Mouse (Mus musculus) gastrocnemius, postnatal 10 days (tissue): ENCODE measurements around the gene Fbxw13. TPM values are rescaled to one million over a fixed set of nuclear protein-coding genes. Genes with fewer than 3 reads are reported as not detected.
"Not testable (repeated sequence)": the region's sequence is repeated elsewhere in the genome, so short reads cannot be mapped to it uniquely, and the experiment has no call there.

Experiments
- DNase-seq: peaks from one replicate; pipeline ENCODE4 v3.0.0; 2021; ENCODE audit warnings: mixed read lengths
- long read RNA-seq, 2 experiments: library from polyadenylated mRNA; stranded (forward); transcript quantifications; one replicate each; pipeline ENCODE4 v2.0.0; 2021
- total RNA-seq, 2 experiments: library from RNA; stranded (reverse); gene quantifications; 2 replicates each; pipeline ENCODE4 v1.2.3; 2021

The Fbxw13 gene
- total RNA-seq: not detected
- long read RNA-seq, experiment 1: 0 reads
- long read RNA-seq, experiment 2: 0 reads

DNA sequence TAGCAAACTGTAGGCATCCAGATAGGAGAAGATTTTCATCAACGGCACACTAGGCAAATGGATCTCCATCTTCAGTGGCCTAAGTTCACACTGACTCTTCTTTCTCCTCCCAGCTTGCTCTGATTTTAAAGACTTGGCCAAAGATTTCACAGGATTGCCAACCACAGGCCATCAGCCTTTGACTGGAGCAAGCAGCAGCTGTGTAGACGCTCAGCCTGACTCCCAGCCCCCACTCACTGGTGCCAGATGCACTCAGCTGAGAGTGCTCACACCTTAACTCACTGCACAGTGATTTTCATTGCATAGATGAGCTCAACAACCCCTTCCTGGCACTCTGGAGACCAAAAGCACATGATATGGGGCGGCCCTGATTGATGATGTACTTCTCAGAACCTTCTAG is at the start of gene Fbxw13:
TSS of gene Fbxw13 (minus strand) at position 101 of the 400 bp plus-strand sequence.
- DNase-seq: not testable (repeated sequence)

DNA sequence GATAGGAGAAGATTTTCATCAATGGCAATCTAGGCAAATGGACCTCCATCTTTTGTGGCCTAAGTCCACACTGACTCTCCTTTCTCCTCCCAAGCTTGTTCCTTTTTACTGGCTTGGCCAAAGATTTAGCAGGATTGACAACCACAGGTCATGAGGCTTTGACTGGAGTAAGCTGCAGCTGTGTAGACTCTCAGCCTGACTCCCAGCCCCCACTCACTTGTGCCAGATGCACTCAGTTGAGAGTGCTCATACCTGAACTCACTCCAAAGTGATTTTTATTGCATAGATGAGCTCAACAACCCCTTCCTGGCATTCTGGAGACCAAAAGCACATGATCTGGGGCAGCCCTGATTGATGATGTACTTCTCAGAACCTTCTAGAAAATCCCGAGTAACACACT is 38.9 kb upstream of the Fbxw13 start, which contains the start of gene Fbxw20:
TSS of gene Fbxw20 (minus strand) at position 101 of the 400 bp plus-strand sequence.
- DNase-seq: no peak

DNA sequence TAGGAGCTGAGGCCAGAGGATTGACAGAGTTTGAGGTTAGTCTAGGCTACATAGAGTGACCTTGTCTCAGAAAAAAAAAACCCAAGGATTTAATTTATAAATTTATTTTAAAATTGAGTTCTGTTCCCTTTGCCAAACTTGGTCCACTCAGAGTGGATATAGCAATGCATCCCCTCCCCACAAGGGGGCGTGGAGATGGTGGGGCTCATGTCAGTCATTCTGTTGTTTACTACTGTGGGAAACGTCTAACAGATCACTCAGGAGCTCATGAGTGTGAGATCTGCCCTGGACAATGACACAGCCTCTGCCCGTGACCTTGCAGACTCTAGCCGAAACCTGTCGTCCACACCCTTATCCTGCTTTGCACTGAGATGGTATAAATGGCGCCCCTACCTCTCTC is 22.7 kb upstream of the Fbxw13 start:
- no peak for DNase-seq

DNA sequence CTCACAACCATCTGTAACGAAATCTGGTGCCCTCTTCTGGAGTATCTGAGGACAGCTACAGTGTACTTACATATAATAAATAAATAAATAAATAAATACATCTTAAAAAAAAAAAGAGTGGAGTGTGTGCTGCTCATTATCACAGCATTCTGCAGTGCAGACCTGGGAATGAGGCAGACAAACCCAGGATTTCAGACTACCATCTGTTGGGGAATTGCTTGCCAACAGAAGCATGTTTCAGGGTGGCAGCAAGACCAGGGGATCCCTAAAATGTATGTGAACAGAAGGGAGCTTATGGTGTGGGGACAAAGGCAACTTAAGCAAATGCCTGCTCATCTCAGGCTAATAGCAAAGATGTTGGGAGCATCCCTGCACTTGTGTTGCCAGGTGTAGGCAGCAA is 5.6 kb upstream of the Fbxw13 start:
- DNase-seq: not testable (repeated sequence)

DNA sequence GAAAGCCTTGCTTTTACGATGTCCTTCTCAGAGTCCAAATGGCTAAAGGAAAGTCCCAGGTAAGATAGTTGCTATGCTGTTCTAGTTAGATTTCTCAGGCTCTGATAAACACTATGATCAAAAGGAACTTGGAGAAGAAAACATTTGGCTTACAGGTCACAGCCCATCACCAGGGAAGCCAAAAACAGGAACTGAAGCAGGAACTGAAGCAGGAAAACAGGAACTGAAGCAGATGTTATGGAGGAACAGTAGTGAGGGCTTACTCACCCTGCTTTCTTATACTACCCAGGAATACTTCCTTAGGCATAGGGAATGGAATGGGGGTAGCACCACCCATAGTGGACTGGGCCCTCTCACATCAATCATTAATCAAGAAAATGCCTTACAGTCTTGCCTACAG is 4.6 kb upstream of the Fbxw13 start:
- DNase-seq: no peak

DNA sequence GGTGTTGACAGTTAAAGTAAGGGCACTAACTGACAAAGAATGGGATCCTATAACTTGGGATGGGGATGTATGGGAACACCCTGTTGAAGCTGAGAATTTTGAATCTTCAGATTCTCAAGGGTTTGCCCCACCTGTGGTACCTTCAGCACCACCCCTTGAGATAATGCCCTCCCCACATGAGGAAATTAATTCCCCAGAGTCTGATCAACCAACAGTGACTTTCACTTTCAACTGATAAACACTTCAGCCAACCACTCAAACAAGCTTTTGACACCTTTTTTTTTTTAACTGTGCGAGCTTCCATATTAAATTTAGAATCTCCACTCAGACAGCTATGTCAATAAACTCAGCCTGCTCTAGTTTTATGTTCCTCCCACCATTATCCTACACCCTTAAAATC is 3.6 kb upstream of the Fbxw13 start:
- no peak for DNase-seq

DNA sequence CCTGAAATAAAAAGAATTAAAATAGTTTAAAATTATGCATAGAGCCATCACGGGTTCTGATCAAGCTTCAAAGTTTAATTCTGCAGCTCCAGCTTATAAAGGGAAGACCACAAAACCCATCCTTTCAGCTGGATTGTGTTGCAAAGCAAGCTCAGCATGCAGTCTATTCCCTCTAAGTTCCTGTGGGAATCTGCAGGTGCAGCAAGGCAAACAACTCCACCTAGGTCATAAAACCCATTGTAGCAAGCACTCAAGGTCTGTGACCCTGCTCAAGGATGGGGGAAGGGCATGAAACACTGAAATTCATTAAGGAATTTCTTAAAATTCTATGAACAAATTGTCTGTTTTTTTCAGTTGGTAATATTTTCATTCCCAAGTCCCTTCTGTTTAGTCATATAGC is 18.6 kb downstream of the Fbxw13 start:
- DNase-seq: no peak

DNA sequence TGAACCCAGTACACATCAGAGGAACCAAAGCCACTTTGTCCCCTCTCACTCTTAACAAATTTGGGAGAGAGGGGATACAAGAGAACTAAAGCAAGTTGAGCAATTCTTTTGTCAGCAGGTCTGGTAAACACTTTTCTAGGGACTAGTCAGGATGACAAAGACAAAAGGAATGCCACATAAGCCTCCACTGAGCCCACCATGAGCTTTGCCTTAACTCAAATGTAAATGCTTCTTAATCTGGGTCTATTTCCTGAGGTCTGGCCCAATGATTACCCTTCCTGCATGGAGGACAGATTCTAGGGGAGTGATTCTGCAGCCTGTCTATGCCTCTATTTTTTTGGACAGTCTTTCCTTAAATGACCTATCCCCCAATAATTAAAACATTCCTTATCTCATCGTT is 19.5 kb downstream of the Fbxw13 start:
- DNase-seq: no peak

DNA sequence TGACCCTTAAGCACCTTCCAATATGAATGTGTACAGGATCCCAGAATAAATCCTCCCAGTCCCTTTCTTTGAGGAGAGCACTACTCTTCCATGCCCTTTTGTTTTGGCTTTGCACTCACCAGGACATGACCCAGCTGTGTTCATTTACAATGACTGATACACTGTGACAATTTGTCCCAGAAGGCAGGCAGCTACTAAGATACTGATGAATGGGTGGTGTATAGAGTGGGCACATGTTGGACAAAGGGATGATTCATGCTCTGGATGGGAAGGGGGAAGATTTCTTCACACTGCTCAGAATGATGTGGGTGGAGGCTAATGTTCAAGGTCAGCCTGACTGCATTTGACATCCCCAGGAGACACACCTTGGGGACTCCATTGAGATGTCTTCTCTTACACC is 28.5 kb downstream of the Fbxw13 start:
- DNase-seq: no peak

DNA sequence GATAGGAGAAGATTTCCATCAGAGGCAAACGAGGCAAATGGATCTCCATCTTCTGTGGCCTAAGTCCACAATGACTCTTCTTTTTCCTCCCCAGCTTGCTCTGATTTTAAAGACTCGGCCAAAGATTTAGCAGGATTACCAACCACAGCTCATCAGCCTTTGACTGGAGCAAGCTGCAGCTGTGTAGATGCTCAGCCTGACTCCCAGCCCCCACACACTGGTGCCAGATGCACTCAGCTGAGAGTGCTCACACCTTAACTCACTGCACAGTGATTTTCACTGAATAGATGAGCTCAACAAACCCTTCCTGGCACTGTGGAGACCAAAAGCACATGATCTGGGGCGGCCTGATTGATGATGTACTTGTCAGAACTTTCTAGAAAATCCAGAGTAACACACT is 33.8 kb downstream of the Fbxw13 start, which contains the start of gene Fbxw21:
TSS of gene Fbxw21 (minus strand) at position 101 of the 400 bp plus-strand sequence.
- DNase-seq: no peak

DNA sequence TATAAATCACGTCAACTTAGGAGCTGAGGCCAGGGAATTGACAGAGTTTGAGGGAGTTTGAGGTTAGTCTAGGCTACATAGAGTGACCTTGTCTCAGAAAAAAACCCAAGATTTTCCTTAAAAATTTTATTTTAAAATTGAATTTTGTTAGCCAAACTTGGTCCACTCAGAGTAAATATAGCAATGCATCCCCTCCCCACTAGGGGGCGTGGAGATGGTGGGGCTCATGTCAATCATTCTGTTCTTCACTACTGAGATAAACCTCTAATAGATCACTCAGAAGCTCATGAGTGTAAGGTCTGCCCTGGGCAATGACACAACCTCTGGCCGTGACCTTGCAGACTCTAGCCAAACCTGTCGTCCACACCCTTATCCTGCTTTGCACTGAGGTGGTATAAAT is 55.4 kb downstream of the Fbxw13 start:
- not testable (repeated sequence) for DNase-seq

DNA sequence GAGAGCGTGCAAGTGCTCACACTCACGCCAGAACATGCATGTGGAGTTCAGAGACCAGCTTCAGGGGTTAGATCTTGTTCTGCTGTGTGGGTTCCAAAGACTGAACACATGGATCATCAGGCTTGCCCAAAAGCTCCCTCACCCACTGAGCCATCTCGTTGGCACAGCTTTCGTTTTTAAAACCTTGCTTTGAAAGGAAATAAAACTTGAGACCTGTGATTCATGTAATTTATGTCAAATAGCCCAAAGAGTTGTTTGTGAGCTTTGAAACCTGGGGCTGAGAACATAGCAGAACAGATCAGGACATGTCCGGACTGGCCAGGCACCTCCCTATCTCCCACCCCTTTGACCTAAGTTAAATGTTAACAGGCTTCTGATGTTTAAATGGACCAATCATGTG is 65.7 kb downstream of the Fbxw13 start:
- DNase-seq: no peak

Other genes starting within 250 kb of the Fbxw13 start
- 1 to 10 TPM; 5.4 to 6.9 TPM for gene Col7a1, start 242.4 kb downstream of the Fbxw13 start, total RNA-seq
- 1 to 10 TPM in 1 of 2 experiments, under 1 TPM in 1; 0.82 to 1.2 TPM for gene Ucn2, start 210.0 kb downstream of the Fbxw13 start, total RNA-seq
- 10 to 100 TPM; 26.9 TPM for gene Pfkfb4, start 204.2 kb downstream of the Fbxw13 start, total RNA-seq
- 10 to 100 TPM; 30.9 to 39.2 TPM for gene Shisa5, start 157.4 kb downstream of the Fbxw13 start, total RNA-seq
- gene Trex1, start 136.2 kb downstream of the Fbxw13 start, total RNA-seq: 10 to 100 TPM; 10.8 to 11.4 TPM
- gene Atrip, start 121.9 kb downstream of the Fbxw13 start, total RNA-seq: 10 to 100 TPM in 1 of 2 experiments, 1 to 10 TPM in 1; 7.6 to 11.6 TPM
- 1 to 10 TPM; 7.1 to 7.6 TPM for gene Ccdc51, start 113.5 kb downstream of the Fbxw13 start, total RNA-seq
- 100 to 1,000 TPM; 213 to 219 TPM for gene Tma7, start 113.4 kb downstream of the Fbxw13 start, total RNA-seq
- 1 to 10 TPM; 3.5 to 6.2 TPM for gene Plxnb1, start 100.6 kb downstream of the Fbxw13 start, total RNA-seq
- not detected for gene Fbxw21, start 33.9 kb downstream of the Fbxw13 start, total RNA-seq
- gene Fbxw20, start 38.8 kb upstream of the Fbxw13 start, total RNA-seq: not detected
- gene Fbxw14, start 91.7 kb upstream of the Fbxw13 start, total RNA-seq: not detected
- gene Fbxw28, start 143.7 kb upstream of the Fbxw13 start, total RNA-seq: not detected
- gene Fbxw22, start 208.3 kb upstream of the Fbxw13 start, total RNA-seq: not detected